Mouse (Mus musculus) erythroid progenitor cell, adult 5-6 weeks (primary cell): Measurements from ENCODE around the gene Pagr1a. TPM values are rescaled to one million over a fixed set of nuclear protein-coding genes. Genes with fewer than 3 reads are reported as not detected.

Experiments used
- total RNA-seq, 2 experiments: library from RNA; stranded (forward) in 1 of 2; stranded (reverse) in 1 of 2; fragments of 150-400 nt in 1 of 2; fragments of 186-747, 209-891 nt in 1 of 2; gene quantifications; 2 replicates each; pipeline versions ENCODE4 v1.2.3 to v1.2.4; 2015 to 2017; ENCODE audit warnings: low replicate concordance in 2 of 2

Gene Pagr1a
- total RNA-seq, 2 experiments from 2014 or later = 10.6 to 46.9 TPM

Other genes with a start within 250 kb of the Pagr1a start
Only the 30 nearest of the 32 such genes appear.
- gene Tbx6, start 235.9 kb downstream of the Pagr1a start, total RNA-seq (2015; ENCODE audit: low replicate concordance) = 2.1 and 4.3 TPM in 2 replicates
- 2.6 and 2.7 TPM in 2 replicates for gene Tbx6, start 235.9 kb downstream of the Pagr1a start, total RNA-seq (2017; ENCODE audit: low replicate concordance)
- 63.7 and 105 TPM in 2 replicates for gene Ppp4c, start 224.9 kb downstream of the Pagr1a start, total RNA-seq (2015; ENCODE audit: low replicate concordance)
- 52.8 and 67.6 TPM in 2 replicates for gene Ppp4c, start 224.9 kb downstream of the Pagr1a start, total RNA-seq (2017; ENCODE audit: low replicate concordance)
- not detected in 2 replicates for gene Fam57b, start 219.7 kb downstream of the Pagr1a start, total RNA-seq (2015; ENCODE audit: low replicate concordance)
- gene Fam57b, start 219.7 kb downstream of the Pagr1a start, total RNA-seq (2017; ENCODE audit: low replicate concordance) = not detected in 2 replicates
- not detected in 2 replicates for gene 4930451I11Rik, start 185.7 kb downstream of the Pagr1a start, total RNA-seq (2015; ENCODE audit: low replicate concordance)
- gene 4930451I11Rik, start 185.7 kb downstream of the Pagr1a start, total RNA-seq (2017; ENCODE audit: low replicate concordance) = not detected in 2 replicates
- not detected in 2 replicates for gene Doc2a, start 169.9 kb downstream of the Pagr1a start, total RNA-seq (2015; ENCODE audit: low replicate concordance)
- gene Doc2a, start 169.9 kb downstream of the Pagr1a start, total RNA-seq (2017; ENCODE audit: low replicate concordance) = not detected in 2 replicates
- gene Hirip3, start 155.4 kb downstream of the Pagr1a start, total RNA-seq (2015; ENCODE audit: low replicate concordance) = 50.8 and 63.3 TPM in 2 replicates
- gene Hirip3, start 155.4 kb downstream of the Pagr1a start, total RNA-seq (2017; ENCODE audit: low replicate concordance) = 193 and 296 TPM in 2 replicates
- gene Ino80e, start 155.0 kb downstream of the Pagr1a start, total RNA-seq (2015; ENCODE audit: low replicate concordance) = 19.1 and 20.1 TPM in 2 replicates
- gene Ino80e, start 155.0 kb downstream of the Pagr1a start, total RNA-seq (2017; ENCODE audit: low replicate concordance) = 20.2 and 30.4 TPM in 2 replicates
- gene Taok2, start 132.6 kb downstream of the Pagr1a start, total RNA-seq (2015; ENCODE audit: low replicate concordance) = 23.1 and 38.2 TPM in 2 replicates
- 65.6 and 76.2 TPM in 2 replicates for gene Taok2, start 132.6 kb downstream of the Pagr1a start, total RNA-seq (2017; ENCODE audit: low replicate concordance)
- gene Tmem219, start 94.4 kb downstream of the Pagr1a start, total RNA-seq (2015; ENCODE audit: low replicate concordance) = 3.2 and 5.4 TPM in 2 replicates
- 4.0 and 10.4 TPM in 2 replicates for gene Tmem219, start 94.4 kb downstream of the Pagr1a start, total RNA-seq (2017; ENCODE audit: low replicate concordance)
- gene Kctd13, start 88.5 kb downstream of the Pagr1a start, total RNA-seq (2015; ENCODE audit: low replicate concordance) = 21.6 TPM in 1 of 2 replicates, not detected in the other
- 0.53 and 3.3 TPM in 2 replicates for gene Kctd13, start 88.5 kb downstream of the Pagr1a start, total RNA-seq (2017; ENCODE audit: low replicate concordance)
- gene Asphd1, start 67.8 kb downstream of the Pagr1a start, total RNA-seq (2015; ENCODE audit: low replicate concordance) = not detected in 2 replicates
- gene Asphd1, start 67.8 kb downstream of the Pagr1a start, total RNA-seq (2017; ENCODE audit: low replicate concordance) = not detected in 2 replicates
- gene Sez6l2, start 66.8 kb downstream of the Pagr1a start, total RNA-seq (2015; ENCODE audit: low replicate concordance) = not detected in 2 replicates
- 0.45 TPM in 1 of 2 replicates, not detected in the other for gene Sez6l2, start 66.8 kb downstream of the Pagr1a start, total RNA-seq (2017; ENCODE audit: low replicate concordance)
- gene Cdipt, start 41.4 kb downstream of the Pagr1a start, total RNA-seq (2015; ENCODE audit: low replicate concordance) = 29.8 and 30.3 TPM in 2 replicates
- gene Cdipt, start 41.4 kb downstream of the Pagr1a start, total RNA-seq (2017; ENCODE audit: low replicate concordance) = 19.7 and 27.1 TPM in 2 replicates
- 2.9 TPM in 1 of 2 replicates, not detected in the other for gene Cdiptos, start 41.3 kb downstream of the Pagr1a start, total RNA-seq (2015; ENCODE audit: low replicate concordance)
- gene Cdiptos, start 41.3 kb downstream of the Pagr1a start, total RNA-seq (2017; ENCODE audit: low replicate concordance) = not detected in 2 replicates
- 0.36 and 0.42 TPM in 2 replicates for gene Mvp, start 2.7 kb downstream of the Pagr1a start, total RNA-seq (2015; ENCODE audit: low replicate concordance)
- 6.7 and 7.7 TPM in 2 replicates for gene Mvp, start 2.7 kb downstream of the Pagr1a start, total RNA-seq (2017; ENCODE audit: low replicate concordance)
- gene Pagr1b, start 868 bp downstream of the Pagr1a start, total RNA-seq (2015; ENCODE audit: low replicate concordance) = not detected in 2 replicates
- 0.64 and 11.8 TPM in 2 replicates for gene Pagr1b, start 868 bp downstream of the Pagr1a start, total RNA-seq (2017; ENCODE audit: low replicate concordance)
- gene Gm42742, start 3.7 kb upstream of the Pagr1a start, total RNA-seq (2015; ENCODE audit: low replicate concordance) = 1.7 TPM in 1 of 2 replicates, not detected in the other
- 10.8 and 28.1 TPM in 2 replicates for gene Gm42742, start 3.7 kb upstream of the Pagr1a start, total RNA-seq (2017; ENCODE audit: low replicate concordance)
- 0.84 TPM in 1 of 2 replicates, not detected in the other for gene Prrt2, start 3.9 kb upstream of the Pagr1a start, total RNA-seq (2015; ENCODE audit: low replicate concordance)
- gene Prrt2, start 3.9 kb upstream of the Pagr1a start, total RNA-seq (2017; ENCODE audit: low replicate concordance) = 3.0 TPM in 1 of 2 replicates, not detected in the other
- gene Maz, start 9.7 kb upstream of the Pagr1a start, total RNA-seq (2015; ENCODE audit: low replicate concordance) = 175 and 179 TPM in 2 replicates
- 96.8 and 123 TPM in 2 replicates for gene Maz, start 9.7 kb upstream of the Pagr1a start, total RNA-seq (2017; ENCODE audit: low replicate concordance)
- gene Kif22, start 25.1 kb upstream of the Pagr1a start, total RNA-seq (2015; ENCODE audit: low replicate concordance) = 651 and 861 TPM in 2 replicates
- 380 and 614 TPM in 2 replicates for gene Kif22, start 25.1 kb upstream of the Pagr1a start, total RNA-seq (2017; ENCODE audit: low replicate concordance)
- 3.6 and 9.2 TPM in 2 replicates for gene Zg16, start 70.0 kb upstream of the Pagr1a start, total RNA-seq (2015; ENCODE audit: low replicate concordance)
- 1.2 and 6.0 TPM in 2 replicates for gene Zg16, start 70.0 kb upstream of the Pagr1a start, total RNA-seq (2017; ENCODE audit: low replicate concordance)
- gene AI467606, start 74.0 kb upstream of the Pagr1a start, total RNA-seq (2015; ENCODE audit: low replicate concordance) = 18.0 and 25.9 TPM in 2 replicates
- 10.5 and 12.7 TPM in 2 replicates for gene AI467606, start 74.0 kb upstream of the Pagr1a start, total RNA-seq (2017; ENCODE audit: low replicate concordance)
- gene Qprt, start 104.9 kb upstream of the Pagr1a start, total RNA-seq (2015; ENCODE audit: low replicate concordance) = not detected in 2 replicates
- gene Qprt, start 104.9 kb upstream of the Pagr1a start, total RNA-seq (2017; ENCODE audit: low replicate concordance) = 1.8 TPM in 1 of 2 replicates, not detected in the other
- 16.2 and 30.2 TPM in 2 replicates for gene Spn, start 120.5 kb upstream of the Pagr1a start, total RNA-seq (2015; ENCODE audit: low replicate concordance)
- gene Spn, start 120.5 kb upstream of the Pagr1a start, total RNA-seq (2017; ENCODE audit: low replicate concordance) = 30.8 and 32.0 TPM in 2 replicates
- 18.7 and 25.2 TPM in 2 replicates for gene Cd2bp2, start 178.7 kb upstream of the Pagr1a start, total RNA-seq (2015; ENCODE audit: low replicate concordance)
- gene Cd2bp2, start 178.7 kb upstream of the Pagr1a start, total RNA-seq (2017; ENCODE audit: low replicate concordance) = 43.6 and 63.3 TPM in 2 replicates
- gene Tbc1d10b, start 191.1 kb upstream of the Pagr1a start, total RNA-seq (2015; ENCODE audit: low replicate concordance) = 25.6 and 36.4 TPM in 2 replicates
- 85.3 and 173 TPM in 2 replicates for gene Tbc1d10b, start 191.1 kb upstream of the Pagr1a start, total RNA-seq (2017; ENCODE audit: low replicate concordance)
- gene Mylpf, start 191.5 kb upstream of the Pagr1a start, total RNA-seq (2015; ENCODE audit: low replicate concordance) = 24.3 and 28.1 TPM in 2 replicates
- 25.7 and 48.9 TPM in 2 replicates for gene Mylpf, start 191.5 kb upstream of the Pagr1a start, total RNA-seq (2017; ENCODE audit: low replicate concordance)
- gene Zfp553, start 215.7 kb upstream of the Pagr1a start, total RNA-seq (2015; ENCODE audit: low replicate concordance) = 2.5 and 2.9 TPM in 2 replicates
- 0.77 and 10.0 TPM in 2 replicates for gene Zfp553, start 215.7 kb upstream of the Pagr1a start, total RNA-seq (2017; ENCODE audit: low replicate concordance)
- gene Sept1, start 215.8 kb upstream of the Pagr1a start, total RNA-seq (2015; ENCODE audit: low replicate concordance) = 36.0 and 65.2 TPM in 2 replicates
- gene Sept1, start 215.8 kb upstream of the Pagr1a start, total RNA-seq (2017; ENCODE audit: low replicate concordance) = 24.0 and 44.4 TPM in 2 replicates
- gene Zfp771, start 226.9 kb upstream of the Pagr1a start, total RNA-seq (2015; ENCODE audit: low replicate concordance) = 4.0 TPM in 1 of 2 replicates, not detected in the other
- 0.26 TPM in 1 of 2 replicates, not detected in the other for gene Zfp771, start 226.9 kb upstream of the Pagr1a start, total RNA-seq (2017; ENCODE audit: low replicate concordance)